Mouse (Mus musculus) intestine, embryonic 14.5 days (tissue): ENCODE results near the gene Atg101. TPM values are rescaled to one million over a fixed set of nuclear protein-coding genes. Genes with fewer than 3 reads are reported as not detected.

Experiments used
- ATAC-seq: fragments of 200-750 bp; cut with Nextera tagmentation; replicated peaks from 2 replicates; pipeline ENCODE4 v1.8.0; 2017; ENCODE audit warnings: low read depth, moderate number of reproducible peaks, moderate TSS enrichment, moderate library complexity; ENCODE audit not compliant: low FRiP score, low TSS enrichment
- DNase-seq: peaks from one replicate; pipeline ENCODE4 v3.0.0-alpha.2; 2018; ENCODE audit warnings: low spot score
- H3K27ac ChIP-seq: fragments of 300-500 bp; sonication (generic); 2 replicates; pipeline ENCODE4 v1.5.1; 2014; ENCODE audit warnings: low read depth, mild to moderate bottlenecking, control low read depth
- H3K27me3 ChIP-seq: fragments of 300-500 bp; sonication (generic); replicated peaks from 2 replicates; pipeline ENCODE4 v1.6.1; 2014; ENCODE audit warnings: low read length, control low read depth; ENCODE audit not compliant: control insufficient read depth, insufficient read depth
- H3K36me3 ChIP-seq: fragments of 300-500 bp; sonication (generic); 2 replicates; pipeline ENCODE4 v1.6.1; 2014; ENCODE audit warnings: low read length, control low read depth; ENCODE audit not compliant: control insufficient read depth, insufficient read depth
- H3K4me1 ChIP-seq: fragments of 300-500 bp; sonication (generic); replicated peaks from 2 replicates; pipeline ENCODE4 v1.6.1; 2014; ENCODE audit warnings: low read length, control low read depth, mixed read lengths; ENCODE audit not compliant: control insufficient read depth, insufficient read depth
- H3K4me2 ChIP-seq: fragments of 300-500 bp; sonication (generic); 2 replicates; pipeline ENCODE4 v1.6.1; 2014; ENCODE audit warnings: low read length
- H3K4me3 ChIP-seq: fragments of 300-500 bp; sonication (generic); 2 replicates; pipeline ENCODE4 v1.5.1; 2014; ENCODE audit warnings: low read depth, low read length, control low read depth, mixed read lengths
- H3K9ac ChIP-seq: fragments of 300-500 bp; sonication (generic); 2 replicates; pipeline ENCODE4 v1.6.1; 2014; ENCODE audit warnings: mild to moderate bottlenecking, low read length
- H3K9me3 ChIP-seq: fragments of 300-500 bp; sonication (generic); 2 replicates; pipeline ENCODE4 v1.6.1; 2016; ENCODE audit warnings: low read length, control low read depth; ENCODE audit not compliant: control insufficient read depth
- WGBS: fragments of 180-500 bp; shearing (Covaris S2); extraction: QIAGEN DNeasy Blood & Tissue Kit; methylation state at CpG from one replicate; pipeline ENCODE4 v1.1.7; 2014; 5-methylcytosine and 5-hydroxymethylcytosine counted together
- polyA plus RNA-seq: library from polyadenylated mRNA; unstranded; fragments of >200 nt; fragmentation: Nextera tagmentation; extraction: Ambion mirVana; gene quantifications from 2 replicates; pipeline ENCODE4 v1.2.1, GENCODE M21; 2014

The Atg101 gene
- polyA plus RNA-seq, 1 experiment from 2014 or later = 67.1 TPM

DNA sequence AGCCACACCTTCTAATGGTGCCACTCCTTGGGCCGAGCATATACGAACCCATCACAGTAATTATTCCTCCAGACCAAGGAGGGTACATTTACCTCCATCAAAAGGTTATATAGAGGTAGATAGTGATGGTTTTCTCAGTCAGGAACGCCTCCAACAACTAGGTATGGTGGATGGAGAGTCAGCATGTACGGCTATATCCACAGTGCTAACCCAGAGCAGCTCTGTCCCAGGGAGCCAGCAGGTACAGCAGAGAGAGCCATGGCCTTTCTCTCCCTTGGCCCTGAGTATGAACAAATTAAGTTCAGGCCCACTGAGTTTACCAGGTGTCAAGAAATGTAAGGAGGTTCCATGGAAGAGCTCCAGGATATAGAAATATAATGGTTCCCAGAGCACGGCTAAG is 32.1 kb upstream of the Atg101 start:
- 89% methylated on average over 5 of the region's 5 CpGs for whole genome bisulfite sequencing
- Histone ChIP-seq H3K27ac (no peak overlapping the region), H3K4me3 (no peak overlapping the region), H3K4me1 (peaks cover 19% of the 10 kb centered on the region; the same call in 1 of the 2 replicates), H3K27me3 (no peaks in the 10 kb centered on the region), H3K36me3 (no peaks in the 10 kb centered on the region), H3K9me3 (peaks cover 4% of the 10 kb centered on the region; the same call in 1 of the 2 replicates), H3K9ac (no peak overlapping the region), H3K4me2 (no peak overlapping the region)
- DNase-seq (no peak), ATAC-seq (no peak)

DNA sequence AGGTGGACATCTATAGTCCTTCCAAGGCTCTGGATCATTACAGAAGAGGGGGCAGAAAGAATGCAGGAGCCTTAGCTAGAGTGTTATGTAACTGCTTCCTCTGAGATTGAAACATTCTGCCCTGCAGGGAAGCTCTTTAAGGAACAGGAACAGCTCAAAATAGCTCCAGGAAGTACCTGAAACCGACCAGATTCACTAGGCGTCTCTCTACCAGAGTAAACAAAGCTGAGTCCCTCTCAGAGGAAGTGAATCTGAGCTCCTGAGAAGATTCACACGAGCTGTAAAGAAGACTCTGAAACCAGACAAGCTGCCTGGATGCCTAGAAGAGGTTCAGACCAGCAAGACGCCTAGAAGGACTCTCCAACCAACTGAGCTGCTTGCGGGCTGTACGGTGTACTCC is 31.5 kb upstream of the Atg101 start:
- no peak for ATAC-seq
- no peak overlapping the region for H3K4me2 ChIP-seq
- no peak overlapping the region for H3K27ac ChIP-seq
- peaks cover 14% of the 10 kb centered on the region; the same call in 1 of the 2 replicates for H3K4me1 ChIP-seq
- no peak overlapping the region for H3K4me3 ChIP-seq
- WGBS = 78% methylated on average over 6 of the region's 6 CpGs
- no peak overlapping the region for H3K9ac ChIP-seq
- peaks cover 4% of the 10 kb centered on the region; the same call in 1 of the 2 replicates for H3K9me3 ChIP-seq
- H3K36me3 ChIP-seq = no peaks in the 10 kb centered on the region
- H3K27me3 ChIP-seq = no peaks in the 10 kb centered on the region
- no peak for DNase-seq

DNA sequence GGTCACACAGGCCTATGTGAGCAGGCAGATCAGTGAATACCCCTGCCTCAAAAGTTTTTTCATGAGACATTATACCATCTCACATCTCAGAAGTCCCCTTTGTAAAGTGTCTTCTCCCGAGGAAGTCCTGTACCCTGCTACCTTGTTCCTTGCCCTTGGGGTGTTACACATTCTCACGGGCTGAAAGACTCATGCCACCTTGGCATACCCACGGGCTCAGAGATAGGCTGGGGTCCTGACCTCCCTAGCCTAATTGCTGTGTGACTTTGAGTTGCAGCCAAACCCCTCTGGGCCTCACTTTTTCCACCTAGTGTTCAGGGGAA is 30.5 kb upstream of the Atg101 start:
- Histone ChIP-seq H3K36me3 (no peaks in the 10 kb centered on the region), H3K4me1 (peaks cover 8% of the 10 kb centered on the region; the same call in 1 of the 2 replicates), H3K27ac (no peak overlapping the region), H3K27me3 (no peaks in the 10 kb centered on the region), H3K4me2 (peak overlapping the region; percentile 88), H3K4me3 (peak overlapping the region; percentile 62), H3K9ac (peak overlapping the region; percentile 75), H3K9me3 (peaks cover 4% of the 10 kb centered on the region; the same call in 1 of the 2 replicates)
- DNase-seq = no peak
- ATAC-seq = no peak
- 34% methylated on average over 3 of the region's 3 CpGs for WGBS

DNA sequence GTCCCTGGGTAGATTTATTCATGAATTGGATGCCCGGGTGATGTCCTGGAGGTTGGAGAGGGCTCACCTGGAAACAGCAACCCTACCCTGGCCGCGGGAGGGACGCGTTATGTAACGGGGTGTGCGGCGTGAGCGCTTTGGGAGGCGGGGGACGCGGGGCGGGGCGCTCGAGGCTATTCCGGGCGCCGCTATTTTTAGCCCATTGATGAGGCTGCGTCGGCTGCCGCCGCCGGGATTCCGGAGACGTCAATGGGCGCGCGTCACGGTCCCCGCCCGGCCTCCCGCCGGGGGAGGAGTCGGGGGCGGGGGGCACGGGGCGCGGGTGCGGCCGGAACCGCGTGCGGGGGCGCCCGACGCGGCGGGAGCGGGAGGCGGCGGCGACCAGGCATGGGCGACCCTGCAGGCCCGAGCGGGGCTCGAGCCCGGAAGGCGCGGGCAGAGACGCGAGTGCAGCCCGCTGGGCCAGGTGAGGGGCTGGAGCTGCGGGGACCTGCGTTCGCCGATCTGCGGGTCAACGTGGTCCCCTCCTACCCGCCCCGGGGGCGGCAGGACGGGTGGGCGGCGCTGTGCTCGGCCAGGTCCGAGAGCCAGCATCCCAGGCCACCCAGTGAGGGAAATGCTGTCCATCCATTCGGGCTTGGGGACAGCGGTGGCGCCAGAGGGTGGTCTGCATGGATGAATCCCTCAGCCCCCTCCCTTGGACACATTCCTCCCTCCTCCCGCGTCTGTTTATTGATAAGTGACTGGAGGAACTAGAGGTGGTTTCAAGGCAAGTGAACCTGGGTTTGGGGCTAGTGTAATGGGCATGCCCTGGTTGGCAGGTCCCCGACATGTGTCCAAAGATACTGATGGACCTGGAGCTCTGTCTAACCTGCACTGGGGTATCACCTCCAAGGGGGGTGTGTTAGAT is 29.9 kb upstream of the Atg101 start, which contains the start of gene Nr4a1:
Gene Nr4a1 (plus strand): TSS at position 384 of the 910 bp plus-strand sequence.
- Histone ChIP-seq H3K27me3 (no peaks in the 10 kb centered on the region), H3K27ac (peak within 1 kb of the TSS; percentile 34; the same call in 1 of the 2 replicates), H3K4me1 (peaks cover 3% of the 10 kb centered on the region; the same call in 1 of the 2 replicates), H3K9ac (peak within 1 kb of the TSS; percentile 75), H3K36me3 (no peaks in the 10 kb centered on the region), H3K4me3 (peak within 1 kb of the TSS; percentile 62), H3K9me3 (peaks cover 4% of the 10 kb centered on the region; the same call in 1 of the 2 replicates), H3K4me2 (peak within 1 kb of the TSS; percentile 88)
- ATAC-seq (peak; percentile 64), DNase-seq (peak; percentile 82)
- 2% methylated on average over 69 of the region's 82 CpGs for WGBS

DNA sequence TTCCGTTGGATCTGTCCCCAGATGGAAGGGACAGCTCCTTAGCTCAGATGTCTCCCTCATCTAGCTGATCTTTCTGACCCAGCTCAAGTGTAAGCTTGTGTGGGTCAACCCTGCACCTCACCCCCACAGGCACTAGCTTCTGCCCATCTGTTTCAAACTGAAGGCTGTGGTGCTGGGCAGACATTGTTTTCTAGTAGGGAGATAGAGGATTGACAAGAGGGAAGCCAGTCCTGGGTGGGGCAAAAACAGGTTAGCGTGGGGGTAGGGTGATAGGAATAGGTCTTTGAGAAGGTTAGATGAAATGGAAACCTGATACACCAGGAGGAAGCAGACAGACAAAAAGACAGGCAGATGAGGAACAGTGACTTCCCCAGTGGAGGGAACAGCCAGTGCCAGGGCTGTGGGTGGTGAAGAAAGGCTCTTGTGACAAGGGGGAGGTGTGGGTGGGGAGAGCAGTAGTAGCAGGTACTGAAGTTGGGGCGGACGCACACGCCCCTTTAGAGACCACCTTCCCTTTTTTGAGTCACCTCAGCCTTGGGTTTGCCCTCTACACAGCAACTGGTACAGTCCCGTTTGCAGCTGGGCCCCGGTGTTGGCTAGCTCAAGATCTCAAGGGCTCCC is 28.1 kb upstream of the Atg101 start:
- H3K4me1 ChIP-seq = peaks cover 13% of the 10 kb centered on the region
- no peak for ATAC-seq
- WGBS = 85% methylated on average over 7 of the region's 7 CpGs
- no peaks in the 10 kb centered on the region for H3K27me3 ChIP-seq
- H3K36me3 ChIP-seq = no peaks in the 10 kb centered on the region
- H3K4me2 ChIP-seq = no peak overlapping the region
- no peak overlapping the region for H3K9ac ChIP-seq
- DNase-seq = no peak
- no peak overlapping the region for H3K4me3 ChIP-seq
- peaks cover 4% of the 10 kb centered on the region; the same call in 1 of the 2 replicates for H3K9me3 ChIP-seq
- no peak overlapping the region for H3K27ac ChIP-seq

DNA sequence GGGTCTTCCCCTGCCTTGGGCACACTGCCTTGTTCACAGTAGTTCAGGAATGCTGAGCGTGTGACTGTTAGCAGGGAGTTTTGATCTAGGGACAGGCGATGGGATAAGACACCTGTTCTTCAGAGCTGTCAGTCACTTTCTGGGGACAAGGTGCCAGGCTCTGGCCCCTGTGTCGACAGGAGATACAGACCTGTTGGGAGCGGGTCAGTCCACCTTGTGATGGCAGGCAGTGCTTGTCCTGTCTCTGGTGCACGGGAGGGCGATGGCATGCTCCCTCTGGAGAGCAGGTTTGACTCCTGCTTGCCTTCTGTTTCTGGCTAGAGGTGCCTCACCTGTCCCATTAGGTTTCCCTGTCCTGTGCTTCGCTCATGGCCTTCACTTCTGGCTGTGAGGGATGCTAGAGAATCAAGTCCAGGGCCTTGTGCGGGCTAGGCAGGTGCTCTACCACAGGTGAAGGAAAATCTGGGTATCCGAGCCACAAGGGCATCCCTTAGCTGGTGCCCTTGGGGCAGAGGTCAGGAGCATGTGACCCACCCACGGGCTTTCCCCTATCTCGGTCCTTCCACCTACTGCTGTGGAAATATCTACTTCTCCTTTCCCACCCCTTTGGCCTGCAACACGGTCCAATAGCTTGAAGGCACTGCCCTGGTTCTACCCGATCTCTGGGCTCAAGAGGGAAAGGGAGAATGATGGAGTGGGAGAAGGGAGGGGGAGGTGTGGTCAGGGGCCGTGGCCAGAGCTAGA is 27.4 kb upstream of the Atg101 start:
- no peak for DNase-seq
- Histone ChIP-seq H3K4me2 (no peak overlapping the region), H3K4me1 (peaks cover 20% of the 10 kb centered on the region), H3K4me3 (no peak overlapping the region), H3K36me3 (no peaks in the 10 kb centered on the region), H3K9ac (no peak overlapping the region), H3K27ac (no peak overlapping the region), H3K9me3 (peaks cover 4% of the 10 kb centered on the region; the same call in 1 of the 2 replicates), H3K27me3 (no peaks in the 10 kb centered on the region)
- WGBS = 75% methylated on average over 14 of the region's 14 CpGs
- ATAC-seq = no peak

DNA sequence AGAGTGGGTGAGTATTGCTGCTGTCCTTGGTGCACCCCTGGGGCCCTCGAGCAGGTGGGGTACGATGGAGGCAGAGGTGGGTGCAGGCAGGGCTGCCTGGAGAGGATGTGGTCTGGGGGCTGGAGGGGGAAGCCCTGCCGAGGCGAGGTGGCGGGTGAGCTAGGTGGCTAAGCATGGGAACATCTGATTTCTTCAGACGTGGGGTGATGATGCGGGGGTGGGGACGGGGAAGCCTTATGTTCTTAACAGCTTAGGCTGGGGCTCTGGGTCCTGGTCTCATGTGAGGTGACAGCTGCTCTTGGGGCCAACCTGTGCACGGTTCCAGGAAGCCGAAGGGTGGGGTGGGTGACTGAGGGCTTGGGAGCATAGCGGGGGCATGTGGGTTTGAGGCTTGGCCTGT is 25.7 kb upstream of the Atg101 start:
- Histone ChIP-seq H3K4me1 (peaks cover 28% of the 10 kb centered on the region), H3K27me3 (no peaks in the 10 kb centered on the region), H3K9ac (no peak overlapping the region), H3K4me3 (no peak overlapping the region), H3K9me3 (no peaks in the 10 kb centered on the region), H3K27ac (no peak overlapping the region), H3K4me2 (no peak overlapping the region), H3K36me3 (no peaks in the 10 kb centered on the region)
- no peak for ATAC-seq
- DNase-seq = no peak
- 87% methylated on average over 11 of the region's 11 CpGs for WGBS

DNA sequence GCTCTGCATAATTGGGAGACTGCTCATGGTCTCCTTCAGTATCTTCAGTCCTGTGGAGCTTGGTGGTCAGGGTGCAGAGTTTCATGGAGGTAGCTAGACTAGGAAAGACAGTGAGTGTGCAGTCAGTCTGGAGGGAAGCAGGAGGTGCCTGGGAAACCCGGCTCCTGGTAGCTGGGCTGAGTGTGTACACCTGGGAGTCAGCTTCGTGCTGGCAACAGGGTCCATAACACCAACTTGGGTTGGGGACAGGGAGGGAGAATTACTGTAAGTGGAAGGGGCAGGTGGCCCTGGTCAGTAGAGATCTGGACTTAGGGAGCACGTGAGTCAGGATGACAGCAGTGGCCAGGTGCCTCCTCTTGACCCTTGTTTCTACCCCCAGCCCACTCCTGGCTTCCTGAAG is 24.1 kb upstream of the Atg101 start:
- ATAC-seq = no peak
- WGBS = 76% methylated on average over 3 of the region's 3 CpGs
- Histone ChIP-seq H3K4me2 (no peak overlapping the region), H3K4me1 (peaks cover 27% of the 10 kb centered on the region), H3K9me3 (no peaks in the 10 kb centered on the region), H3K36me3 (no peaks in the 10 kb centered on the region), H3K27me3 (no peaks in the 10 kb centered on the region), H3K4me3 (no peak overlapping the region), H3K9ac (no peak overlapping the region; the same call in 1 of the 2 replicates), H3K27ac (peak overlapping the region; percentile 91)
- no peak for DNase-seq
